22 mouse cellular contexts compared by ENCODE assay signal in the genomic region with DNA sequence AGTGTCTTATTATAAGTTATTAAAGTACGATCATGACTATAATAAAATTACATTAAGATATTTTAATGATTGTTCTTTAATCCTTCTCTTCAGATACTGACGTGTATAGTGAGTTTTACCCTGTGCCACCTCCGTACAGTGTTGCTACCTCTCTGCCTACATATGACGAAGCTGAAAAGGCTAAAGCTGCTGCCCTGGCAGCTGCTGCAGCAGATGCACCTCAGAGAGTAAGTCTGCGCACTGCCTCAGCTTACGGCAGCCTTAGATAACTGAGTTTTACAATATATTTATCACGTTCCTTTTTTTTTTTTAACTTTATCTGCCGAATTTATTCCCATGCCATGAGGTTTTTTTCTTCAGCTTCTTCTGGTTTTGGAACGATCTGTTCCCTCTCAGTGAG. TPM values are rescaled to one million over a fixed set of nuclear protein-coding genes. Genes with fewer than 3 reads are reported as not detected.
A peak's percentile ranks its signal among the peaks of the same experiment; 100 is the strongest.
DNase-seq lines count a peak whose midpoint lies in the region; ATAC-seq lines count a peak whose summit lies in the region.
"Had no signal": no experiment of that assay in that cellular context is flagged by ENCODE, and none has a peak within 500 bp of the region (broad histone marks: within the 10 kb centered on the region; RNA-seq: fewer than 3 reads in every experiment).

No protein-coding gene starts in this region.

- ATAC-seq in frontal cortex, adult (ENCODE audit: low TSS enrichment) = peak; percentile 65; the same call in 1 of the 2 replicates
- ATAC-seq in monocyte, adult 5-6 weeks (replicated peaks; ENCODE audit: insufficient number of reproducible peaks, low FRiP score, low TSS enrichment, poor library complexity, severe bottlenecking) = no peak
- ATAC-seq: activated CD4-positive, CD25-positive, alpha-beta regulatory T cell, adult 4 months; CD4-positive, CD25-positive, alpha-beta regulatory T cell, adult 4 months; forebrain, embryonic 14.5 days; forebrain, embryonic 16.5 days; Patski had no signal

- no peak for DNase-seq in frontal cortex, postnatal 10 days (ENCODE audit: low spot score in 2 of 2)
- DNase-seq in right cerebral cortex, adult 18-20 months = peak; percentile 52
- no peak for DNase-seq in right cerebral cortex, postnatal 10 days (ENCODE audit: low spot score in 2 of 2)
- peak; percentile 66 for DNase-seq in brain, adult 2 months (ENCODE audit: low read depth, low spot score)
- DNase-seq: adrenal gland, adult 8-10 months; adrenal gland, postnatal 14 days; adrenal gland, postnatal 36 days; B cell, adult 2 months; cerebellum, adult 11 months; cerebellum, adult 18-20 months; cerebellum, adult 8-10 months; cerebellum, adult 9-11 months; cerebellum, postnatal 14 days; cerebellum, postnatal 36 days; embryo, embryonic 11 days had no signal

RNA-seq across cellular contexts. Expression of a gene that starts 33.8 kb away (rescaled TPM):
- 46.9 to 55.7 TPM (median 54.0 TPM) in 3 replicates for total RNA-seq in monocyte, adult 5-6 weeks (2017)

Comparison
In these comparisons a context has a peak if more than half of its experiments do, and no peak if none do; other contexts are left out.
1. DNase-seq: peak in right cerebral cortex, adult 18-20 months (single experiment) and brain, adult 2 months (single experiment); none in frontal cortex, postnatal 10 days (0 of 2) and right cerebral cortex, postnatal 10 days (0 of 2).